Mouse (Mus musculus) T-cell, adult 2 months (primary cell): Measurements from ENCODE around the gene Tmem54.

ENCODE experiments used
- DNase-seq: peaks from one replicate; pipeline ENCODE4 v3.0.0; 2022; ENCODE audit warnings: low spot score

The Tmem54 gene

GRCm38 (mm10) chr4:129151276-129151811 lies 46.0 kb downstream of the Tmem54 start:
- no peak for DNase-seq

GRCm38 (mm10) chr4:129157541-129157940 lies 52.2 kb downstream of the Tmem54 start:
- DNase-seq = no peak

GRCm38 (mm10) chr4:129158549-129158948 lies 53.2 kb downstream of the Tmem54 start:
- DNase-seq = no peak

GRCm38 (mm10) chr4:129161076-129161475 lies 55.7 kb downstream of the Tmem54 start:
- DNase-seq = no peak
